Mouse (Mus musculus): ENCODE measurements around the gene Gm10972. TPM values are rescaled to one million over a fixed set of nuclear protein-coding genes. Genes with fewer than 3 reads are reported as not detected.
A peak's percentile ranks its signal among the peaks of the same experiment; 100 is the strongest.
"Not testable (repeated sequence)": the region's sequence is repeated elsewhere in the genome, so short reads cannot be mapped to it uniquely, and the experiment has no call there.

Gene Gm10972
- total and polyA plus RNA-seq, 3 experiments: not detected

GRCm38 (mm10) chr3:94665060-94665802, 22.3 kb downstream of the Gm10972 start:
- Histone ChIP-seq H3K36me3 (ENCODE audit: control insufficient read depth in 1 of 2, insufficient read depth in 2 of 2, low read length in 2 of 2) (peaks cover 0 to 11% of the 10 kb centered on the region in 2 experiments; a peak in 2 of 4 replicates), H3K4me1 (ENCODE audit: control insufficient read depth in 1 of 2, insufficient read depth in 2 of 2, low read length in 2 of 2) (peaks cover 6 to 10% of the 10 kb centered on the region in 2 experiments)
- H3K9me3 ChIP-seq (replicated peaks; ENCODE audit: insufficient read depth, low read length); H3K79me2 ChIP-seq (ENCODE audit: control insufficient read depth, insufficient read depth, low read length, poor library complexity); H3K4me3 ChIP-seq (ENCODE audit: control insufficient read depth in 1 of 2, insufficient read depth in 1 of 2, low read depth in 2 of 2, low read length in 2 of 2); H3K27me3 ChIP-seq (ENCODE audit: control insufficient read depth in 1 of 2, insufficient read depth in 2 of 2, low read length in 2 of 2); DNase-seq (ENCODE audit: low read depth, low spot score); H3K9ac ChIP-seq (ENCODE audit: control insufficient read depth, low read depth, low read length, poor library complexity, severe bottlenecking); H3K27ac ChIP-seq (ENCODE audit: control insufficient read depth, low read depth, low read length): not testable (repeated sequence)
- peak in 2 of 3 experiments; percentile 21 to 30; a peak in 3 of 6 replicates for TF ChIP-seq CTCF (IDR thresholded peaks at IDR 0.05 in 2 of 3, conservative IDR thresholded peaks at IDR 0.05 in 1 of 3; ENCODE audit: control insufficient read depth in 1 of 3, insufficient read depth in 1 of 3, low read depth in 2 of 3, low read length in 3 of 3, poor library complexity in 1 of 3, severe bottlenecking in 1 of 3)
- 0 out of 2 replicates have a peak, but pooled peaks have one; percentile 8 for TF ChIP-seq RCOR1 (IDR thresholded peaks at IDR 0.05; ENCODE audit: low read depth, low read length)

DNA sequence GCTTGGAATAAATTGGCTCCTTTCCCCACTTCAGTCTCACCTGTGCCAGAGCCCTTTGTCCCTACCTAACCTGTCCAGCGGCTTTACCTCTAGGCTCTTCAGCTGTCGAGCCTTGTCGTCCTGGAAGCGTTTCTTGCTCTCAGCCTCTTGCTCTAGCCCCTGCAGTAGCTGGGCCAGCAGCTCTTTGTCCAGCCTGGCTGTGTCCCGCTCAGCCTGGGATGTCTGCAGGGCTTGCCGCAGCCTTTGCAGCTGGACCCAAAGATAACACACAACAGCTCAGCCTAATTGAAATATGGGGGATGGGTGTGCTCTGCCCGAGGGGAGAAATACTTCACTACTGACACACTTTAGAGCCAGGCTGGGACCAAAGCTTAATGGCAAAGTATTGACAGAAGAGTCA, 23.0 kb downstream of the Gm10972 start:
- H3K27ac ChIP-seq (ENCODE audit: control insufficient read depth, low read depth, low read length); H3K27me3 ChIP-seq (ENCODE audit: control insufficient read depth in 1 of 2, insufficient read depth in 2 of 2, low read length in 2 of 2); H3K4me3 ChIP-seq (ENCODE audit: control insufficient read depth in 1 of 2, insufficient read depth in 1 of 2, low read depth in 2 of 2, low read length in 2 of 2); H3K79me2 ChIP-seq (ENCODE audit: control insufficient read depth, insufficient read depth, low read length, poor library complexity); H3K9me3 ChIP-seq (replicated peaks; ENCODE audit: insufficient read depth, low read length); H3K9ac ChIP-seq (ENCODE audit: control insufficient read depth, low read depth, low read length, poor library complexity, severe bottlenecking): not testable (repeated sequence)
- H3K36me3 ChIP-seq (ENCODE audit: control insufficient read depth in 1 of 2, insufficient read depth in 2 of 2, low read length in 2 of 2): peaks cover 0 to 11% of the 10 kb centered on the region in 2 experiments; a peak in 2 of 4 replicates
- peak; percentile 63 for DNase-seq (ENCODE audit: low read depth, low spot score)
- peaks cover 6 to 10% of the 10 kb centered on the region in 2 experiments for H3K4me1 ChIP-seq (ENCODE audit: control insufficient read depth in 1 of 2, insufficient read depth in 2 of 2, low read length in 2 of 2)
- TF ChIP-seq GATA1 (IDR thresholded peaks at IDR 0.05; ENCODE audit: low read depth, low read length): 0 out of 2 replicates have a peak, but pooled peaks have one; percentile 24
- peak; percentile 76 for TF ChIP-seq TAL1 (IDR thresholded peaks at IDR 0.05; ENCODE audit: low read length)
- TF ChIP-seq TCF12 (IDR thresholded peaks at IDR 0.05; ENCODE audit: low read depth, low read length): peak; percentile 46; the same call in 1 of the 2 replicates
- TF ChIP-seq SIN3A (IDR thresholded peaks at IDR 0.05; ENCODE audit: low read length): peak; percentile 25; the same call in 1 of the 2 replicates

DNA sequence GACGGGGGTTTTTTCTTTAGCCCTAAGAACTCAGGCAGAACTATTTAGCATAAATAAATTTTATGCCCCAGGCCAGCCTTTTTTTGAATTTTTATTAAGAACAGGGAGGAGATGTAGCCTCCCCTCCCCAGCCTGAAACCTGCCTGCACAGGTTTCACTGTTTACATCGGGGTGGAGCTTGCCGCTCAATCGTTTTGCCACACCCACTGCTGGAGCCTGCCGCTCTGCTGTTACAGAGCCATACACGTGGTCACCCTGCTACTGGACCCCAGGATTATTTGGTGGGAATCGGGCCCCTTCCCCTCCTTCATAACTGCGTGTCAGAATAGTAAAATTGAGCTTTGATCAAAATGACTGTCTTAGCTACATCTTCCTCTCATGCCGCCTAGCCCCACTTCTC, 32.2 kb downstream of the Gm10972 start:
- not testable (repeated sequence) for DNase-seq (ENCODE audit: low read depth, low spot score); H3K4me3 ChIP-seq (ENCODE audit: control insufficient read depth in 1 of 2, insufficient read depth in 1 of 2, low read depth in 2 of 2, low read length in 2 of 2); H3K27ac ChIP-seq (ENCODE audit: control insufficient read depth, low read depth, low read length); H3K4me1 ChIP-seq (ENCODE audit: control insufficient read depth in 1 of 2, insufficient read depth in 2 of 2, low read length in 2 of 2); H3K79me2 ChIP-seq (ENCODE audit: control insufficient read depth, insufficient read depth, low read length, poor library complexity); H3K9ac ChIP-seq (ENCODE audit: control insufficient read depth, low read depth, low read length, poor library complexity, severe bottlenecking); H3K9me3 ChIP-seq (replicated peaks; ENCODE audit: insufficient read depth, low read length); H3K36me3 ChIP-seq (ENCODE audit: control insufficient read depth in 1 of 2, insufficient read depth in 2 of 2, low read length in 2 of 2)
- peaks cover 4 to 10% of the 10 kb centered on the region in 2 experiments for H3K27me3 ChIP-seq (ENCODE audit: control insufficient read depth in 1 of 2, insufficient read depth in 2 of 2, low read length in 2 of 2)

DNA sequence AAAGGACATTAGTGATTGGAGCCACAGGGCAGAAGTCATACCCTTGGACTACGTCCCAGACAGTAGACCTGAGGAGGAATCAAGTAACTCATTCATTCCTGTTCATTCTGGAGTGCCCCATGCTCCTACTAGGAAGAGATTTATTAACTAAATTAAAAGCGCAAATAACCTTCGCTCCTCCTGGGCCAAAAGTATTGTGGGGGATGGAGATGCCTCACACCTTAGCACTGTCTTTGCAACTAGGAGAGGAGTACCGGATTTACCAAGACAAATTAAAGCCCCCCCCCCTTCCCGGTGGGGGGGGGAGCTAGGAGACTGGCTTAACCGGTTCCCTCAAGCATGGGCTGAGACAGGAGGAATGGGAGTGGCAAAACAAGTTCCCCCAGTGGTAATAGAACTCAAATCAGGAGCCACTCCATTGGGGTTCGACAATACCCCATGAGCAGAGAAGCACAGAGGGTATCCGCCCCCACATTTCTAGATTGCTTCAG, 36.5 kb downstream of the Gm10972 start:
- no peak overlapping the region for H3K27ac ChIP-seq (ENCODE audit: control insufficient read depth, low read depth, low read length)
- no peak for DNase-seq (ENCODE audit: low read depth, low spot score)

DNA sequence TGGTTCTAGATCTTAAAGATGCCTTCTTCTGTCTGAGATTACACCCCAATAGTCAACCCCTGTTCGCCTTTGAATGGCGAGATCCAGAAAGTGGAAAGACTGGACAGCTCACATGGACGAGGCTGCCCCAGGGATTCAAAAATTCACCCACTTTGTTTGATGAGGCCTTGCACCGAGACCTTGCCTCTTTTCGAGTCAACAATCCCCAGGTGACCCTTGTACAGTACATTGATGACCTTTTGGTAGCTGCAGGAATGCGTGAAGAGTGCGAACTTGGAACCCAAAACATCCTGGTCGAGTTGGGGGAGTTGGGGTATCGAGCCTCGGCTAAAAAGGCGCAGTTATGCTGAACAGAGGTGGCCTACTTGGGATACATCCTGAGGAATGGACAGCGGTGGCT, 37.1 kb downstream of the Gm10972 start:
- H3K36me3 ChIP-seq (ENCODE audit: control insufficient read depth in 1 of 2, insufficient read depth in 2 of 2, low read length in 2 of 2); DNase-seq (ENCODE audit: low read depth, low spot score); H3K79me2 ChIP-seq (ENCODE audit: control insufficient read depth, insufficient read depth, low read length, poor library complexity); H3K27me3 ChIP-seq (ENCODE audit: control insufficient read depth in 1 of 2, insufficient read depth in 2 of 2, low read length in 2 of 2); H3K27ac ChIP-seq (ENCODE audit: control insufficient read depth, low read depth, low read length); H3K9ac ChIP-seq (ENCODE audit: control insufficient read depth, low read depth, low read length, poor library complexity, severe bottlenecking); H3K4me3 ChIP-seq (ENCODE audit: control insufficient read depth in 1 of 2, insufficient read depth in 1 of 2, low read depth in 2 of 2, low read length in 2 of 2); H3K9me3 ChIP-seq (replicated peaks; ENCODE audit: insufficient read depth, low read length): not testable (repeated sequence)
- peaks cover 7 to 16% of the 10 kb centered on the region in 2 experiments; a peak in 3 of 4 replicates for H3K4me1 ChIP-seq (ENCODE audit: control insufficient read depth in 1 of 2, insufficient read depth in 2 of 2, low read length in 2 of 2)

More for the DNA sequence above, 36.5 kb downstream of the Gm10972 start:
- Histone ChIP-seq H3K36me3 (ENCODE audit: control insufficient read depth in 1 of 2, insufficient read depth in 2 of 2, low read length in 2 of 2) (peaks cover 0 to 3% of the 10 kb centered on the region in 2 experiments; a peak in 1 of 4 replicates), H3K4me3 (ENCODE audit: control insufficient read depth in 1 of 2, insufficient read depth in 1 of 2, low read depth in 2 of 2, low read length in 2 of 2) (no peak overlapping the region), H3K27me3 (ENCODE audit: control insufficient read depth in 1 of 2, insufficient read depth in 2 of 2, low read length in 2 of 2) (peaks cover 2 to 9% of the 10 kb centered on the region in 2 experiments), H3K9ac (ENCODE audit: control insufficient read depth, low read depth, low read length, poor library complexity, severe bottlenecking) (no peak overlapping the region), H3K4me1 (ENCODE audit: control insufficient read depth in 1 of 2, insufficient read depth in 2 of 2, low read length in 2 of 2) (peaks cover 7 to 16% of the 10 kb centered on the region in 2 experiments; a peak in 3 of 4 replicates), H3K9me3 (replicated peaks; ENCODE audit: insufficient read depth, low read length) (no peaks in the 10 kb centered on the region), H3K79me2 (ENCODE audit: control insufficient read depth, insufficient read depth, low read length, poor library complexity) (no peaks in the 10 kb centered on the region)
- 0 out of 2 replicates have a peak, but pooled peaks have one; percentile 24 for TF ChIP-seq JUND (IDR thresholded peaks at IDR 0.05; ENCODE audit: low read depth, low read length)
- TF ChIP-seq ZC3H11A (IDR thresholded peaks at IDR 0.05; ENCODE audit: low read depth, low read length): no peak
- no peak for TF ChIP-seq KAT2A (conservative IDR thresholded peaks at IDR 0.05; ENCODE audit: low read depth, low read length)

Measured in MEL (cell line).